Mouse (Mus musculus): Measurements from ENCODE around the gene Rasgrp4.
A peak's percentile ranks its signal among the peaks of the same experiment; 100 is the strongest.
"Not testable (repeated sequence)": the region's sequence is repeated elsewhere in the genome, so short reads cannot be mapped to it uniquely, and the experiment has no call there.

Gene Rasgrp4

GRCm38 (mm10) chr7:29134693-29135386 lies at the start of gene Rasgrp4:
TSS of gene Rasgrp4 (plus strand) at chr7:29134851.
- peak; percentile 30 to 39 for DNase-seq

- DNase-seq = no peak
Observed at GRCm38 (mm10) chr7:29085981-29086380, 48.7 kb upstream of the Rasgrp4 start.

- no peak for DNase-seq
Observed at GRCm38 (mm10) chr7:29086902-29087301, 47.7 kb upstream of the Rasgrp4 start.

GRCm38 (mm10) chr7:29088817-29089216 lies 45.8 kb upstream of the Rasgrp4 start:
- DNase-seq = no peak

GRCm38 (mm10) chr7:29097131-29097530 lies 37.5 kb upstream of the Rasgrp4 start:
- no peak for DNase-seq

- DNase-seq = no peak
Observed at GRCm38 (mm10) chr7:29101286-29102017, 33.2 kb upstream of the Rasgrp4 start.

- DNase-seq = peak; percentile 72 to 82
Observed at GRCm38 (mm10) chr7:29108992-29109955, 25.4 kb upstream of the Rasgrp4 start.

- no peak for DNase-seq
Observed at GRCm38 (mm10) chr7:29118142-29118851, 16.4 kb upstream of the Rasgrp4 start.

GRCm38 (mm10) chr7:29119526-29119925 lies 15.1 kb upstream of the Rasgrp4 start:
- DNase-seq = no peak

- DNase-seq = no peak
Observed at GRCm38 (mm10) chr7:29122821-29123220, 11.8 kb upstream of the Rasgrp4 start.

- DNase-seq = no peak
Observed at GRCm38 (mm10) chr7:29123531-29124358, 10.9 kb upstream of the Rasgrp4 start.

- peak; percentile 32 to 44 for DNase-seq
Observed at GRCm38 (mm10) chr7:29124970-29125369, 9.7 kb upstream of the Rasgrp4 start, which contains the start of gene Ryr1. TSS of gene Ryr1 (minus strand) at chr7:29125179.

GRCm38 (mm10) chr7:29126173-29126915 lies 8.3 kb upstream of the Rasgrp4 start:
- DNase-seq = peak; percentile 33 to 36

GRCm38 (mm10) chr7:29128725-29129124 lies 5.9 kb upstream of the Rasgrp4 start:
- peak in 1 of 2 experiments; percentile 23 for DNase-seq

GRCm38 (mm10) chr7:29134230-29134629 lies 421 bp upstream of the Rasgrp4 start:
- DNase-seq = no peak

GRCm38 (mm10) chr7:29137429-29137828 lies 2.8 kb downstream of the Rasgrp4 start:
- DNase-seq = no peak

GRCm38 (mm10) chr7:29139237-29139636 lies 4.6 kb downstream of the Rasgrp4 start:
- not testable (repeated sequence) for DNase-seq

GRCm38 (mm10) chr7:29141416-29141815 lies 6.8 kb downstream of the Rasgrp4 start:
- DNase-seq = no peak

GRCm38 (mm10) chr7:29144006-29144405 lies 9.4 kb downstream of the Rasgrp4 start:
- no peak for DNase-seq

- DNase-seq = no peak
Observed at GRCm38 (mm10) chr7:29146625-29147367, 12.1 kb downstream of the Rasgrp4 start.
